10 mouse cellular contexts compared by ENCODE assay signal in the genomic region with DNA sequence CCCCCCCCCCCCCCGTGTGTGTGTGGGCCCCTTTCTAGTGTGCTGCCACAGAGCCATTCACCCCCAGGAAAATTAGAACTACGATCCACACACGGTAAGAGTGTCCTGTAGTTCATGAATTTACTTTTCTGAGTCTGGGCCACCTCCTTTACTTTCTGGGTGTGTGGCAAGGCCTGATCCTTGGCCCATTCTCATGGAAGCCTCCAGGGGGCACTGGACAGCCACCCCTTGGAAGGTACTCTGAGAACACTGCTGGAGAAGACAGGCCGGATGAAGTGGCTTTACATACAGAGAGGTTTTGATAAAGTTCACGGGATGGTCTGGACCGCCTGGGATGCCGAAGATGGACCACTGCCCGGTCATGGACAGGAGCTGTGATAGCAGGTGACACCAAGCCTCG.
A peak's percentile ranks its signal among the peaks of the same experiment; 100 is the strongest.
DNase-seq lines count a peak whose midpoint lies in the region; TF ChIP-seq lines count a peak whose summit lies in the region.
"Had no signal": no experiment of that assay in that cellular context is flagged by ENCODE, and none has a peak within 500 bp of the region (broad histone marks: within the 10 kb centered on the region; RNA-seq: fewer than 3 reads in every experiment).

No protein-coding gene starts in this region.

- H3K4me3 ChIP-seq in left cerebral cortex, adult 2 months: no peak overlapping the region
- H3K4me3 ChIP-seq in E14TG2a.4 (replicated peaks; ENCODE audit: low read length): no peak overlapping the region
- H3K4me3 ChIP-seq in embryonic facial prominence, embryonic 10.5 days: no peak overlapping the region

- H3K27me3 ChIP-seq in E14TG2a.4 (ENCODE audit: insufficient read depth, low read length): no peaks in the 10 kb centered on the region
- H3K27me3 ChIP-seq in embryonic facial prominence, embryonic 10.5 days (replicated peaks; ENCODE audit: low read depth, poor library complexity, severe bottlenecking): no peaks in the 10 kb centered on the region

- no peak overlapping the region for H3K27ac ChIP-seq in left cerebral cortex, adult 2 months
- no peak overlapping the region for H3K27ac ChIP-seq in embryonic facial prominence, embryonic 10.5 days (replicated peaks)

- H3K36me3 ChIP-seq in E14TG2a.4 (ENCODE audit: insufficient read depth, low read length): peaks cover 19% of the 10 kb centered on the region
- H3K36me3 ChIP-seq in embryonic facial prominence, embryonic 10.5 days (replicated peaks): peaks cover 65% of the 10 kb centered on the region

- DNase-seq in embryo, embryonic 10 days (ENCODE audit: low spot score): peak; percentile 28
- no peak for DNase-seq in embryo, embryonic 9.5 days (ENCODE audit: extremely low spot score)
- DNase-seq in left cerebral cortex, adult 2 months (ENCODE audit: extremely low spot score in 1 of 2, low spot score in 2 of 2): no peak
- DNase-seq in left cerebral cortex, postnatal 25 days (ENCODE audit: low spot score in 2 of 2): no peak
- DNase-seq in embryonic facial prominence, embryonic 10.5 days (ENCODE audit: low spot score): peak; percentile 22
- DNase-seq in gastrocnemius, postnatal 36 days: no peak
- DNase-seq in c-Kit-positive CD71-positive TER-119-positive erythroid progenitor cells, embryonic 14.5 days (ENCODE audit: low spot score): no peak
- DNase-seq: adrenal gland, postnatal 36 days; heart, postnatal 10 days had no signal

- peaks cover 2% of the 10 kb centered on the region for H3K4me1 ChIP-seq in E14TG2a.4 (replicated peaks; ENCODE audit: low read depth, low read length)
- no peaks in the 10 kb centered on the region for H3K4me1 ChIP-seq in embryonic facial prominence, embryonic 10.5 days

- TF ChIP-seq CTCF in left cerebral cortex, adult 2 months (IDR thresholded peaks at IDR 0.05): peak; percentile 40
- peak; percentile 57 for TF ChIP-seq CTCF in E14TG2a.4 (conservative IDR thresholded peaks at IDR 0.05; ENCODE audit: low read length)

- 88% methylated on average over 9 of the region's 9 CpGs for WGBS in embryonic facial prominence, embryonic 10.5 days

- intact Hi-C loops in left cerebral cortex, adult 2 months (cut with DNase I): no loop called here
- intact Hi-C loops in left cerebral cortex, postnatal 25 days (cut with DNase I): no loop called here
- intact Hi-C loops in gastrocnemius, postnatal 36 days (cut with DNase I): no loop called here

- no peaks in the 10 kb centered on the region for H3K9me3 ChIP-seq in E14TG2a.4 (ENCODE audit: low read length)
- H3K9me3 ChIP-seq in embryonic facial prominence, embryonic 10.5 days: no peaks in the 10 kb centered on the region

Comparison
In these comparisons a context has a peak if more than half of its experiments do, and no peak if none do; other contexts are left out.
1. DNase-seq: peak in embryo, embryonic 10 days (single experiment) and embryonic facial prominence, embryonic 10.5 days (single experiment); none in embryo, embryonic 9.5 days (single experiment), left cerebral cortex, adult 2 months (0 of 2), left cerebral cortex, postnatal 25 days (0 of 2), gastrocnemius, postnatal 36 days (0 of 2) and c-Kit-positive CD71-positive TER-119-positive erythroid progenitor cells, embryonic 14.5 days (single experiment).